Mouse (Mus musculus): Measurements from ENCODE around the gene Mfsd6.

GRCm38 (mm10) chr1:52620442-52620841 lies 106.8 kb downstream of the Mfsd6 start:
- TF ChIP-seq CTCF (IDR thresholded peaks at IDR 0.05; ENCODE audit: insufficient read depth, low read depth, low read length) (no peak), POLR2A (IDR thresholded peaks at IDR 0.05; ENCODE audit: insufficient read depth, low read depth, low read length) (no peak)

All from olfactory bulb, adult 2 months (tissue).